Mouse (Mus musculus) urinary bladder, postnatal 36 days (tissue): Measurements from ENCODE around the gene Dtnb.
"Not testable (repeated sequence)": the region's sequence is repeated elsewhere in the genome, so short reads cannot be mapped to it uniquely, and the experiment has no call there.

Source experiments
- DNase-seq, 2 experiments: peaks; one replicate each; pipeline ENCODE4 v3.0.0; 2022; ENCODE audit warnings: low spot score in 2 of 2, mixed read lengths in 1 of 2

Gene Dtnb

GRCm38 (mm10) chr12:3660985-3661635 lies 88.9 kb downstream of the Dtnb start:
- no peak for DNase-seq

- no peak for DNase-seq
These were observed 90.5 kb downstream of the Dtnb start for GRCm38 (mm10) chr12:3662660-3663059.

GRCm38 (mm10) chr12:3663386-3663785 lies 91.2 kb downstream of the Dtnb start:
- no peak for DNase-seq

- no peak for DNase-seq
These were observed 97.8 kb downstream of the Dtnb start for GRCm38 (mm10) chr12:3669971-3670381.

- DNase-seq = no peak
These were observed 98.9 kb downstream of the Dtnb start for GRCm38 (mm10) chr12:3671117-3671516.

- DNase-seq = peak in 1 of 2 experiments; percentile 38
These were observed 100.6 kb downstream of the Dtnb start for GRCm38 (mm10) chr12:3672786-3673185.

GRCm38 (mm10) chr12:3673886-3674285 lies 101.7 kb downstream of the Dtnb start:
- DNase-seq = no peak

- DNase-seq = no peak
These were observed 102.7 kb downstream of the Dtnb start for GRCm38 (mm10) chr12:3674913-3675312.

GRCm38 (mm10) chr12:3680721-3681120 lies 108.5 kb downstream of the Dtnb start:
- DNase-seq = no peak

- no peak for DNase-seq
These were observed 110.9 kb downstream of the Dtnb start for GRCm38 (mm10) chr12:3683041-3683440.

- no peak for DNase-seq
These were observed 114.3 kb downstream of the Dtnb start for GRCm38 (mm10) chr12:3686419-3686940.

- not testable (repeated sequence) for DNase-seq
These were observed 118.8 kb downstream of the Dtnb start for GRCm38 (mm10) chr12:3690926-3691529.

- DNase-seq = no peak
These were observed 120.7 kb downstream of the Dtnb start for GRCm38 (mm10) chr12:3692795-3693392.

- DNase-seq = no peak
These were observed 123.7 kb downstream of the Dtnb start for GRCm38 (mm10) chr12:3695741-3696501.

GRCm38 (mm10) chr12:3700503-3700902 lies 128.3 kb downstream of the Dtnb start:
- no peak for DNase-seq

- DNase-seq = no peak
These were observed 130.7 kb downstream of the Dtnb start for GRCm38 (mm10) chr12:3702903-3703302.

- DNase-seq = no peak
These were observed 147.1 kb downstream of the Dtnb start for GRCm38 (mm10) chr12:3719151-3719721.

GRCm38 (mm10) chr12:3720527-3720926 lies 148.3 kb downstream of the Dtnb start:
- DNase-seq = no peak

- DNase-seq = no peak
These were observed 151.6 kb downstream of the Dtnb start for GRCm38 (mm10) chr12:3723762-3724161.

GRCm38 (mm10) chr12:3724822-3725370 lies 152.7 kb downstream of the Dtnb start:
- DNase-seq = no peak

- no peak for DNase-seq
These were observed 157.4 kb downstream of the Dtnb start for GRCm38 (mm10) chr12:3729521-3730075.
